16 mouse cellular contexts compared by ENCODE assay signal in the genomic region with DNA sequence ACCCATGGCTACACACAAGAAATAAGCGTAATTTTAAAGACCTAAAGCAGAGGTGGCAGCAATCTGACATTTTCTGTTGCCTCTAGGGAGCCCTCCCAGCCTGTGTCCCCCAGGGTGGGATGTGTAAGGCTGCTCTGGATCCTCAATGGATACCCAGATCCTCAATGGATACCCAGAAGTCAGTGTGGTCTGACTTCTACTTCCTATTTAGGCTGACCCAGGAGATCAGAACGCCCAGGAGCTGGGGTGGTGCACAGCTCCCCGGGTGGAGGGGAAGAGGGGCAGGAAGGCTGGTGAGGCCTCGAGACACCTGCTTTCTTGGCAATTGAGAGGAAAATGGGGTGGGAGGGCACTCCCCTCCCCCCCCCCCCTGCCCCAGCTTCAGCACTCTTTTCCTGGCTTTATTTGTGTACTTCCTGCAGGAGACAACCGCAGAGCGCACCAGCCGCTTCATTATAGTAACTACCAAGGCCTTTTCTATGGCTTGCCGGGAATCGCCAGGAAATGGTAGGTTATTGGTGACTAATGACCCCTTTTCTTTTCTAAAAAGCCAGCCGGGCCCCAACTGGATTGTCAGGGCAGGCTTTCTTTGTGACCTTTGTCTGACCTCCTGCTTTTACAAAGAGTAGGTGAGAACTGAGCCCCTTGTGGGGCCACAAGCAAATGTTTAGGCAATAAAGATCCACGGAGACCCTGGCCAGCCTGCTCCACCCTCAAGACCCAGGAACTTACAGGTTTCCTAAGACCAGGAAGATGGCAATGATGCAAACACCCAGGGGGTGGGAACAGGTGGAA. TPM values are rescaled to one million over a fixed set of nuclear protein-coding genes. Genes with fewer than 3 reads are reported as not detected.
"Had no signal": no experiment of that assay in that cellular context is flagged by ENCODE, and none has a peak within 500 bp of the region (broad histone marks: within the 10 kb centered on the region; RNA-seq: fewer than 3 reads in every experiment).

No protein-coding gene starts in this region.

- H3K27ac ChIP-seq: limb, embryonic 10.5 days; liver, embryonic 15.5 days; macrophage; midbrain, embryonic 15.5 days; neural tube, embryonic 12.5 days had no signal

- DNase-seq: kidney, adult 8-10 months; kidney, postnatal 14 days; lung, adult 2 months; lung, postnatal 10 days; right cerebral cortex, postnatal 4 days; spleen, adult 18-20 months; thymus, adult 18-20 months; thymus, postnatal 14 days had no signal

- H3K9me3 ChIP-seq: limb, embryonic 10.5 days; liver, embryonic 15.5 days; midbrain, embryonic 15.5 days; neural tube, embryonic 12.5 days had no signal

- H3K4me3 ChIP-seq: limb, embryonic 10.5 days; liver, embryonic 15.5 days; midbrain, embryonic 15.5 days; neural tube, embryonic 12.5 days had no signal

- H3K4me2 ChIP-seq: liver, embryonic 11.5 days; liver, embryonic 15.5 days; midbrain, embryonic 15.5 days; neural tube, embryonic 12.5 days had no signal

- H3K4me1 ChIP-seq: liver, embryonic 15.5 days; midbrain, embryonic 15.5 days; neural tube, embryonic 12.5 days had no signal

- ATAC-seq: midbrain, embryonic 15.5 days had no signal

- H3K27me3 ChIP-seq: liver, embryonic 15.5 days; midbrain, embryonic 15.5 days had no signal

- H3K36me3 ChIP-seq: limb, embryonic 10.5 days; liver, embryonic 15.5 days; midbrain, embryonic 15.5 days; neural tube, embryonic 12.5 days had no signal

- H3K9ac ChIP-seq: liver, embryonic 15.5 days; midbrain, embryonic 15.5 days; neural tube, embryonic 12.5 days had no signal

RNA-seq across cellular contexts. Expression of a gene that starts 50.2 kb away (rescaled TPM):
- total RNA-seq: monocyte, adult 5-6 weeks; neutrophil, adult 5-6 weeks had no signal
- polyA plus RNA-seq: macrophage had no signal
